Mouse (Mus musculus) bone marrow macrophage, adult 2 months (primary cell): Measurements from ENCODE around the gene Cela3a.

Experiments
- CTCF ChIP-seq: IDR thresholded peaks from 2 replicates; pipeline ENCODE4 v1.5.1; 2012; ENCODE audit warnings: low read depth, mild to moderate bottlenecking, low read length, moderate library complexity
- POLR2A ChIP-seq: IDR thresholded peaks from 2 replicates; pipeline ENCODE4 v1.6.1; 2012; ENCODE audit warnings: mild to moderate bottlenecking, low read depth, low read length, borderline replicate concordance

- TF ChIP-seq CTCF, result no peak
- TF ChIP-seq POLR2A, result no peak
These were observed 5.3 kb upstream of the Cela3a start for GRCm38 (mm10) chr4:137414936-137415335.
